Mouse (Mus musculus) layer of hippocampus, adult 2 months (tissue): ENCODE data around the gene Rnf182. TPM values are rescaled to one million over a fixed set of nuclear protein-coding genes. Genes with fewer than 3 reads are reported as not detected.
A peak's percentile ranks its signal among the peaks of the same experiment; 100 is the strongest.

ENCODE experiments used
- DNase-seq, 2 experiments: peaks; one replicate each; pipeline ENCODE4 v3.0.0; 2022; ENCODE audit warnings: low spot score in 2 of 2
- H3K27ac ChIP-seq: fragments of 200-600 bp; 2 replicates; pipeline ENCODE4 v1.8.1; 2022
- H3K4me3 ChIP-seq: fragments of 200-600 bp; 2 replicates; pipeline ENCODE4 v1.8.1; 2022; ENCODE audit warnings: mild to moderate bottlenecking
- CTCF ChIP-seq: fragments of 200-600 bp; conservative IDR thresholded peaks from 2 replicates; pipeline ENCODE4 v1.8.1; 2022; ENCODE audit warnings: antibody characterized with exemption, mild to moderate bottlenecking, moderate library complexity
- long read RNA-seq, 2 experiments: library from polyadenylated mRNA; stranded (forward); transcript quantifications; one replicate each; pipeline ENCODE4 v2.0.0; 2021; ENCODE audit warnings: borderline mapping rate in 2 of 2
- total RNA-seq, 2 experiments: library from RNA; stranded (reverse); gene quantifications; 2 replicates each; pipeline ENCODE4 v1.2.3; 2021

The Rnf182 gene
- total RNA-seq = 10 to 100 TPM; 35.8 to 37.8 TPM
- long read RNA-seq, experiment 1, transcript Rnf182-201 (2 exons, 3,544 nt) = major isoform, 5 of 10 reads
- long read RNA-seq, experiment 1, partial matches to known transcripts = 3 of 10 reads
- long read RNA-seq, experiment 1, other reads (novel, unspliced or antisense) = 1 of 10 reads
- long read RNA-seq, experiment 2, transcript Rnf182-201 (2 exons, 3,544 nt) = major isoform, 7 of 15 reads
- long read RNA-seq, experiment 2, partial matches to known transcripts = 6 of 15 reads
- long read RNA-seq, experiment 2, other reads (novel, unspliced or antisense) = 1 of 15 reads

DNA sequence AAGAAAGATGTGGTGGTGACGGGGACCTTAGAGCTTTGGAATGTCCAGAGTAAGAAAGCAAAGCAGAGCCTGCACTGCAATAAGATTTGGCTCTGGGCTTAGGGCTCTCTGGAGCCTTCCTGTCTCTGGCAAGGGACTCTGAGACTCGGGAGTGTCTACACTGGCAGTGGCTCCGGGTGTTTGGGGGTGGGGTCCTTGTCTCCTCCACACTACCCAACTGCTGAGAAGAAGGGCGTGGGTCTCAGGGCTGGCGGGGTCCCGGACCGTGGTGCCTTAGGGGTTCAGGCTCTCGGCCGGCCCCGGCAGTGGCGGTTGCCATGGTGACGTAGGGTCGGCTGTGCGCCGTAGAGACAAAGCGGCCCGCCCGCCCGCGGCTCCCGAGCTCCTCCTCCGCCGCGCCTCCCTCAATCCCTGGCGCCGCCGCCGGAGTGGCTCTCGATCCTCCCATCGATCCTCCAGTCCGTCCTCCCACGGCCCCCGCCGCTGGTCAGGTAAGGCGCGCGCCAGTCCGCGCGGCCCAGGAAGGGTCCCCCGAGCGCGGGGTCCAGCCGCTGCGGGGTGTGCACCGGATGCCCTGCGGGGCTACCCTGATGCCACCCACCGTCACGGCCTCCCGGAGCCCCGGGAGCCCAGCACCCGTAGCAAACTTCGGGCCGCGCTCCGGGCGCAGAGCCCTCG, at the start of gene Rnf182:
Gene Rnf182 (plus strand): TSS at position 134 of the 678 bp plus-strand sequence.
- TF ChIP-seq CTCF = no peak
- DNase-seq = peak; percentile 76 to 78
- peak within 1 kb of the TSS; percentile 69 for H3K4me3 ChIP-seq
- H3K27ac ChIP-seq = peak within 1 kb of the TSS; percentile 96

DNA sequence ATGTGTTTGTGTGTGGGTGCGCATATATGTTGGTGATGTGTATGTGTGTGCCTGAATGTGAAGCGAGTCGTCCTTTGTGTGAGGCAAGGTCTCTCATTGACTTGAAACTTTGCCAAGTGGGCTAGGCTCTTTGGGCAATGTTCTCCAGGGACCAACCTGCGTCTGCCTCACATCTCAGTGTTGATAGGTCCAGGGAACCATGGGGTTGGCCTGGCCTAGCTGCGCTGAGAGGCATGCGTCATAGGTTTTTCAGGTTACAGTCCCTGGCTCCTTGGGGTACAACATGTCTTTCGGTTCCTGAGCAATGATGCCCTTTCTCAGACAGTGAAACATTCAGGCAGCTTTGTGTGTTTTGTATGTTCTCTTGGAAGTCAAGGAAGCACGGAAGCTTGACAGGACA, 49.3 kb upstream of the Rnf182 start:
- no peak for DNase-seq
- H3K27ac ChIP-seq = peak overlapping the region; percentile 84
- H3K4me3 ChIP-seq = no peak overlapping the region
- no peak for TF ChIP-seq CTCF

DNA sequence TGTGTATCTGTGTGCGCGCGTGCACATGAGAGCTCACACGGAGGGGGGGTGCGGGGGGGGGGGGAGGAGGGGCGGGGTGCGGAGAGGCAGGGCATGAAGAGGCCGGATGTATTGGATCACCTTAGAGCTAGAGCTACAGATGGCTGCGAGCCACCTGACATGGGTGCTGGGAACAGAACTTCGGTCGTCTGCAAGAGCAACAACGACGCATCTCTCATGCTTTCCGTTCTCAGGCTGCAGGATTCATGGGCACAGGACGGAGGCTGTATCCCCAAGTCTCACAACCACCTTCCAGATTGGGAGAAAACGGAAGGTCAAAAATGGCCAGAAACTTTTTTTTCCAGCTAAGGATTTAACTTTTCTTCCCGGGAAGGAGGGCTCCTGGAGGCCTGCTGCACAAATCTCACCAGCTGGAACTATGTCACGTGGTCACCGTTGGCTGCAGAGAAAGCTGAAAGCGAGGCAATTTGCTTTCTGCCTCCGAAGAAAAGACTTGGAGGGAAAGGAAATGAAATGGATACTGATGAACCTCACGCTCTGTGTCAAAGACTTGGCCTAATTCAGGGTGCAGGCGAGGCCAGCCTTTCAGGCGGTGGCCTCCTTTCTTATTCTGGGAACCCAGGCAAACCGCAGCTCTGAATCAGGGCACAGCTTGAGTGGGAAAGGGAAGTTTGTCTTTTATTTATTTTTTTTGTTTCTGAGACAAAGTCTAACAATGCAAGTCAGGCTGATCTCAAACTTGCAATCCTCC, 48.2 kb upstream of the Rnf182 start:
- Histone ChIP-seq H3K4me3 (no peak overlapping the region), H3K27ac (peak overlapping the region; percentile 84)
- DNase-seq = peak in 1 of 2 experiments; percentile 61
- no peak for TF ChIP-seq CTCF

DNA sequence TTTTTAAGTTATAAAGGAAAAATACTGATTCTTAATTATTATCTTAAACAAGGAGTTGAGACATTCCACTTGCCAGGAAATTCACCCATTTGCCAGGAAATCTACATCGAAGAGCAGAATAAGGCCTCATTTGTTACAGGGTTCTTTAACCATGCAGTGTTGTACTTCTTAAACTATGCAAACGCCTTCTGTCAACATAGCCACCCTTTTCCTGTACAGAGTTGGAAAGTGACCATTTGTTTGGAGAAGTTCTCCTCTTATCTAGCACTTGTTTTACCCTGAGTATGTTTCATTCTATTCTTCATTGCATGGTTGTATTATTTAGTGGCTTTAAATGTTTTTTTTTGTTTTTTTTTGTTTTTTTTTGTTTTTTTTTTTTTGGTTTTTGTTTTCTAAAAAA, 41.5 kb upstream of the Rnf182 start:
- DNase-seq = no peak
- TF ChIP-seq CTCF = no peak
- H3K4me3 ChIP-seq = no peak overlapping the region
- no peak overlapping the region for H3K27ac ChIP-seq

DNA sequence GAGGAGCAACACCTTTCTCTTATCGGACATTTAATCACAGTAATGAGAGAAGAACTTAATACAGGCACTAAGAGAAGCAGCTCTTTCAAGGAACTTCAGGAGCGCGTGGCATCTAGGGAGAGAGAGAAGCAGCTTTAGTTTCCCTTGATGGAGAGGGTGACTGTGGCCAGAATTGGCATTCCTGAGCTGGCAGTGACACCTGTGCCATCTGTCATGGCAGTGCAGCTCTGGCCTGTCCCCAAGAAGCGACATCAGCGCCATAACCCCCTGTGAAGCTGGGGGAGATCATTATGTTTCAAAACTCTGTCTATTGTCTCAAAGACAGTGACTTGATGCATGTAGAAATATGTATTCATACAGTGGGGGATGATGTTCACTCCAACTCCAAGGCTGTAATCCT, 40.1 kb upstream of the Rnf182 start:
- TF ChIP-seq CTCF = no peak
- no peak for DNase-seq
- Histone ChIP-seq H3K4me3 (no peak overlapping the region), H3K27ac (no peak overlapping the region)

DNA sequence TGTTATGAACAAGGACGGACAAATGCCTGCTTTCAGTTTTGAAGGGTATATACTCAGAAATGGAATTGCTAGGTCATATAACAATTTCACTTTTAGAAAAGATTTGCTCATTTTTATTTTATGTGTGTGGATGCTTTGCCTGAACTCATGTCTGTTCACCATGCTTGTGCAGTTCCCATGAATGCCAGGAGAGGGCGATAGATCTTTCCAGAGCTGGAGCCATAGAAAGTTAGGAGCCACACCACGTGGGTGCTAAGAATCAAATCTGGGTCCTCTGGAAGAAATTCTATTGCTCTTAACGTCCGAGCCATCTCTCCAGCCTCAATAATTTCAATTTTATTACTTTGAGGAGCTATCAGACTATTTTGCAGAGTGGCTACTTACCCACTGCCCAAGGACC, 38.3 kb upstream of the Rnf182 start:
- no peak for DNase-seq
- Histone ChIP-seq H3K27ac (no peak overlapping the region), H3K4me3 (no peak overlapping the region)
- peak; percentile 76 for TF ChIP-seq CTCF

DNA sequence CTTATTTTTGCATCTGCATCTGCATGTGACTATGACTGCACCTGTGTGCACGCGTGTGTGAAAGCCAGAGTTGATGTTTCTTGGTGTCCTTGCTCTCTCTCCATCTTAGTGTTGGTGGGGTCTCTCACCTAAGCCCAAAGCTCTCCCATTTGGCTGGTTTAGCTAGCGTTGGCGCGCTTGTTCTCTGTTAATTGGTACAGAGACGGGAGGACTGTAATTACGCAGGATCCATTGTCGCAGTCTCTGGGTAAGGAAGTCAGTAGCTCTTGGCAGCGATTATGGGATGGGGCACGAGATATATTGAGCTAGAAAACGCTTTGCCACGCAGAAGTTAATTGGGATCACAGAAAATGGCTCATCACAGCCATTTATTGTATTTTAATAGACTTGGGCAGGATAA, 37.7 kb upstream of the Rnf182 start:
- no peak overlapping the region for H3K27ac ChIP-seq
- no peak overlapping the region for H3K4me3 ChIP-seq
- no peak for DNase-seq
- TF ChIP-seq CTCF = no peak

DNA sequence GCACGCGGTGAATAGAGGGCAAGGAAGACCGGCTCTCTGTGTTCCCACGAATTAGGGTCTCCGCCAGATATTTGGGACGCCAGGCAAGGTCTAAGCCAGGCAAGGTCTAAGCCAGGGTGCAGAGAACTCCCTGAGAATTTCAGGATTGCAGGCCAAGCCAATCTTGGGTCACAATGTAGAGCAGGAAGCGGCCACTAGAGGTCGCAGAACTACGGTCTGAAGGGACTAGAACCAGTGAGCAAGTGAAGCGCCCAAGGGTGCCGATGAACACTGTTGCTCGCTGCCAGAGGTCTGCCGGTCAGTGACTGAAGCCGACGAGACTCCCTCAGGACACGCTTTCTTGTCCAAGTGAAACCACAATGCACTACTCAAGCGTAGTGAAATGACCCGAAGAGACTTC, 35.8 kb upstream of the Rnf182 start:
- peak; percentile 90 for TF ChIP-seq CTCF
- Histone ChIP-seq H3K4me3 (no peak overlapping the region), H3K27ac (peak overlapping the region; percentile 36; the same call in 1 of the 2 replicates)
- DNase-seq = peak; percentile 40 to 49

DNA sequence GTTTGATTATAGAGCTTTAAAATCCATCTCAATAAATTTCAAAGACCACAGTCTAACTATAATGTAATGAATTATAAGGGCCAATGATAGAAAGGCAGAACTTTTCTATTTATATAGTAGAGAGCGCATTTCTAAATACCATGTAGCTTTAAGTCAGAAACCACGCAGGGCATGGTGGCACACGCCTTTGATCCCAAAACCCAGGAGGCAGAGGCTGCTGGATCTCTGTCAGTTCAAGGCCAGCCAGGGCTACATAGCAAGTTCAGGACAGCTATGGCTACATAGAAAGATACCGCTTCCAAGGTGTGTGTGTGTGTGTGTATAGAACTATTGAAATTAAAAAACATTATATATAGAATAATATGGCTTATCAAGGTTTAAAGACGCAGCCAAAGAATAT, 34.8 kb upstream of the Rnf182 start:
- TF ChIP-seq CTCF = no peak
- Histone ChIP-seq H3K4me3 (no peak overlapping the region), H3K27ac (no peak overlapping the region)
- no peak for DNase-seq

DNA sequence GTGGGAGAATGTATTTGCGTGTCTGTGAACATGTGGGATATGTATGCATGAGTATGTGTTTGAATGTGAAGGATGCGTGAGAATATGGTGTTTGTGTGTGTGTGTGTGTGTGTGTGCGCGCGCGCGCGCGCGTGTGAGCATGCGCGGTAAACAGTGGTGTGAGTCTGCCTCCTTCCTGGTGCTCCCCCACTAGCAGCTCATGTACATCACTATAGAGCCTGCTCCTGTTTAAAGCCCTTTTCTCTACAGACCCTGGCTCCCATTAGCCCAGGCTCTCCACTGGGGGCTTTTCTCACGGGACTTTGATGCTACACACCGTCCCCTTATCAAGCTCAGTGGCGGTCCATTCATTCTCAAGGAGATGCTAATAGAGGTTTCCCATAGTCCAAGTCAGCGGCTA, 32.5 kb upstream of the Rnf182 start:
- no peak for DNase-seq
- no peak for TF ChIP-seq CTCF
- peak overlapping the region; percentile 77 for H3K27ac ChIP-seq
- H3K4me3 ChIP-seq = no peak overlapping the region

DNA sequence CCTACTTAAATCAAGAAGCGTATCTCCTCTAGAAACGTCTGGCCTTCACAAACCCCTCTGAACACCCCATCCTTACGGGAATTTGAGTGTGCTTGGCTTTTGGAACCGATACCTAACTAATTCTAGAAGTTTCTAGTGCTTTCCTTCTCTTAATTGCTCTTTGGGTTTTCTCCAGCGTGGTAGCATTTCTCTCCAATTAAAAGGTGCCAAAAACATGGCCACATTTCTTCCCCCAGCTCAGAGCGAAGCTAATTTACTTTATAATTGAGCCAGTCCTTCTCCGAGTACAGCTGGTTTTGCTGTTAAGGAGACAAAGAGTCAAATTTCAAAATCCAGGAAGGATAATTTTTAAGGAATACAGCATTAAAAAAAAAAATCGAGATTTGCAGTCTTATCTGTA, 32.0 kb upstream of the Rnf182 start:
- peak in 1 of 2 experiments; percentile 53 for DNase-seq
- no peak for TF ChIP-seq CTCF
- Histone ChIP-seq H3K27ac (peak overlapping the region; percentile 77), H3K4me3 (no peak overlapping the region)

DNA sequence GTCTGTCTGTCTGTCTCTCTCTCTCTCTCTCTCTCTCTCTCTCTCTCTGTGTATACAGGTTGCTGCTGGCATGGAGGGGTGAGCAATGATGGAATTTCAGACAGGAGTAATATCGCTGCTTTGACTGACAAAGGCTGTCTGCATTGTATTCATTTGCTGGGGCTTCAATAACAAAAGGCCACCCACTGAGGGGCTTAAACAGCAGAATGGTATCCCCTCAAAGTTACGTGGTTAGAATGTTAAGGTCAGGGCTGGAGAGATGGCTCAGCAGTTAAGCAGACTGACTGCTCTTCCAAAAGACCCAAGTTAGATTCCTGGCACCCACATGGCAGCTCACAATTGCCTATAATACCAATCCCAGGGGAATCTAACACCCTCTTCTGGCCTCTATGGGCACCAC, 30.2 kb upstream of the Rnf182 start:
- Histone ChIP-seq H3K4me3 (no peak overlapping the region), H3K27ac (no peak overlapping the region)
- DNase-seq = no peak
- TF ChIP-seq CTCF = no peak

DNA sequence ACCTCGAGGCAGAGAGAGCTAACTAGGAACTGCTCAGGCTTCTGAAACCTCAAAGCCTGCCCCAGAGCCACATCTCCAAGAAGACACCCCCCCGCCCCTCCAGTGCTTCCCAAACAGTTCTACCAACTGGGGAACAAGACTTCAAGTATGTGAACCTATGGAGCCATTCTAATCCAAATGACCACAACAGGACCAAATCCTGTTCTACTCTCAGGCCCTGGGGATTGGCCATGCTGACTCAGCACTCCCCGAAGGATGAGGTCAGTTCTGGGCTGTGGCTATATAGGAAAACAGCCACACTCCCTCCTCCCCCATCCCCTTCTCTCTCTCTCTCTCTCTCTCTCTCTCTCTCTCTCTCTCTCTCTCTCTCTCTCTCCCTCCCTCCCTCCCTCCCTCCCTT, 28.5 kb upstream of the Rnf182 start:
- DNase-seq = no peak
- no peak for TF ChIP-seq CTCF
- H3K27ac ChIP-seq = no peak overlapping the region
- no peak overlapping the region for H3K4me3 ChIP-seq
